Mouse (Mus musculus) neutrophil, adult 65 days (primary cell): ENCODE data around the gene Olfr661. TPM values are rescaled to one million over a fixed set of nuclear protein-coding genes. Genes with fewer than 3 reads are reported as not detected.

ENCODE experiments used
- total RNA-seq: library from RNA; stranded (reverse); gene quantifications from 2 replicates; pipeline ENCODE4 v1.2.4, GENCODE M21; 2023

The Olfr661 gene
- total RNA-seq = not detected in 2 replicates

DNA sequence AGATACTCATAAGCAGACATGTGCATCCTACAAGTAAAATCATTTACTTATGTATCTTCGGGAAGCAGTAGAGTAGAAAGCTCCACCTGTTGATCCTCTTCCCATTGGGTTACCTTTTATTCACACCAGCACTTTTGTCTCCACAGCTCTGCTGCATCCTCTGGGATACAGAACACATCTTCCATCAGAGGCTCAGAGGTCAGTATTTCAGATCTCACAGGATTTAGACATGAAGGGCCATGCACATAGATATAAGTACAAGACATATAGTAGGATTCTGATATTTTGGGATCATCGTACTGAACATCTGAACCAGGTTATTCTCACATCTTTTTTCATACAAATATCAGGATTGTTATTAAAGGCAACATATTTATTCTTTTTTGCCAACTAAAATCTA lies at the start of gene Olfr661:
Gene Olfr661, plus strand, starts transcription at position 301 of the 400 bp plus-strand sequence.

DNA sequence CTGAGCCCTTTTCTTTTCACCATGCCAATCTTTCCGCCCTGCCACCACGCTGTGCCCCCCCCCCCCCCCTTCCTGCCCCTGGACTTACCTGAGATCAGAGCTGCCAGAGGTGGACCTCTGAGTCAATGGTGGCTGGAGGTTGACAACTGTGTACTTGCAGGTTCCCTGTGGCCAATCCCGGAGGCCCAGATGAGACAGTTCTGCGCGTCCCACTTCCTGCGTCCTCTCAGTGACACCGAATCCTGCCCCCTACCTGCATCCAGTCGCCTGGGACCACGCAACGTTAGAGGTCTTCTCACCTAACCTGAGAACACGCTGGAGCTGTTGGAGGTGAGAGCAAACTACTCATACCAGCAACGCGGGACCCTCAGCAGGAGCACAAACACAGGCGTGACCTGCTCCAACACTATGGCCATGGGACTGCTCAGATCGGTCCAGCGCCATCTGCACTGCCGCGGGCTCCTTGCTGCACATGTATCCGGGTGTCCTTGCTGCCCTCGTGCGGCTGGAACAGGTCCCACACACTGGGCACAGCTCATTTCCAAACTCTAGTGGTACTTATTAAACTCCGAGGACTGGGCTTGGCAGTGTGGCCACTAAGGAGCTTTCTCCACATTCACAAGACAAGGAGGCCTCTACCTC lies 39.3 kb upstream of the Olfr661 start, which contains the start of gene Olfr658:
Gene Olfr658, minus strand, starts transcription at position 465 of the 642 bp plus-strand sequence.

DNA sequence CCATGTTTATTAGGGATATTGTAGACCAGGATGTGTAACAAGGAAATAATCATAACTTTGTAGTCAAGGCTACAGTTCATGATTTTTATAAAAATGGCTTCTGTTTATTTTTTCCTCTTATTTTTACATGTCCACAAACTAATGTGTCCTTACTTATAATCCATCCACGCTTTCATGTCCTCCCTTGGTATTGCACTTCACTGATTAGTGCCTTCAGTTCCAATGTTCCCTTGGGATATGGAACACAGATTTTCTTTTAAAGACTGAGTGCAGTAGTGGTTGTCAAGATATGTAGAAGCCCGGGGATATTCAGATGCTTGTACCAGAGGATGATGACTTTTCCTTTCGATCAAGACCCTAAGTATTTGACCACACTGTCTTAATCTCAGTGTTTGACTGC lies 19.8 kb upstream of the Olfr661 start, which contains the start of gene Olfr659:
Gene Olfr659, plus strand, starts transcription at position 301 of the 400 bp plus-strand sequence.

Other genes with a start within 250 kb of the Olfr661 start
- 35.5 and 45.3 TPM in 2 replicates for gene Trim30a, start 221.3 kb upstream of the Olfr661 start, total RNA-seq
- gene Trim30d, start 178.7 kb upstream of the Olfr661 start, total RNA-seq = 9.4 and 10.7 TPM in 2 replicates
- gene Olfr651, start 136.4 kb upstream of the Olfr661 start, total RNA-seq = not detected in 2 replicates
- not detected in 2 replicates for gene Olfr652, start 125.6 kb upstream of the Olfr661 start, total RNA-seq
- not detected in 2 replicates for gene Olfr653, start 109.2 kb upstream of the Olfr661 start, total RNA-seq
- gene Olfr654, start 99.5 kb upstream of the Olfr661 start, total RNA-seq = not detected in 2 replicates
- 0.73 TPM in 1 of 2 replicates, not detected in the other for gene Olfr655, start 84.7 kb upstream of the Olfr661 start, total RNA-seq
- not detected in 2 replicates for gene Olfr656, start 72.5 kb upstream of the Olfr661 start, total RNA-seq
- gene Olfr657, start 61.7 kb upstream of the Olfr661 start, total RNA-seq = not detected in 2 replicates
- not detected in 2 replicates for gene Olfr658, start 39.2 kb upstream of the Olfr661 start, total RNA-seq
- gene Olfr659, start 19.7 kb upstream of the Olfr661 start, total RNA-seq = not detected in 2 replicates
- not detected in 2 replicates for gene Usp17le, start 91.0 kb downstream of the Olfr661 start, total RNA-seq
- 0.47 and 0.57 TPM in 2 replicates for gene Usp17lb, start 156.1 kb downstream of the Olfr661 start, total RNA-seq
- gene Usp17la, start 170.5 kb downstream of the Olfr661 start, total RNA-seq = not detected in 2 replicates
- not detected in 2 replicates for gene Olfr665, start 191.5 kb downstream of the Olfr661 start, total RNA-seq
- gene Olfr666, start 209.5 kb downstream of the Olfr661 start, total RNA-seq = not detected in 2 replicates
- gene Olfr667, start 235.0 kb downstream of the Olfr661 start, total RNA-seq = not detected in 2 replicates
- gene Olfr668, start 241.6 kb downstream of the Olfr661 start, total RNA-seq = not detected in 2 replicates
- gene Olfr669, start 247.7 kb downstream of the Olfr661 start, total RNA-seq = not detected in 2 replicates